Mouse (Mus musculus): ENCODE measurements around the gene Ggt7.

GRCm38 (mm10) chr2:155442916-155443315 is 75.1 kb downstream of the Ggt7 start:
- TF ChIP-seq CTCF (IDR thresholded peaks at IDR 0.05; ENCODE audit: low read depth), result no peak
- TF ChIP-seq EP300 (IDR thresholded peaks at IDR 0.05; ENCODE audit: low read depth), result no peak
